Mouse (Mus musculus) hindbrain, embryonic 10.5 days (tissue): ENCODE measurements around the gene Por. TPM values are rescaled to one million over a fixed set of nuclear protein-coding genes. Genes with fewer than 3 reads are reported as not detected.
A peak's percentile ranks its signal among the peaks of the same experiment; 100 is the strongest.

ENCODE experiments used
- DNase-seq: peaks from one replicate; pipeline ENCODE4 v3.0.0-alpha.2; 2017; ENCODE audit warnings: low spot score
- H3K27ac ChIP-seq: fragments of 300-500 bp; sonication (generic); 2 replicates; pipeline ENCODE4 v1.5.1; 2016; ENCODE audit warnings: mild to moderate bottlenecking, moderate library complexity
- H3K27me3 ChIP-seq: fragments of 300-500 bp; sonication (generic); 2 replicates; pipeline ENCODE4 v1.6.1; 2016; ENCODE audit warnings: mild to moderate bottlenecking; ENCODE audit not compliant: poor library complexity, insufficient read depth, severe bottlenecking
- H3K36me3 ChIP-seq: fragments of 300-500 bp; sonication (generic); 2 replicates; pipeline ENCODE4 v1.6.1; 2016; ENCODE audit warnings: mild to moderate bottlenecking, moderate library complexity
- H3K4me1 ChIP-seq: fragments of 300-500 bp; sonication (generic); replicated peaks from 2 replicates; pipeline ENCODE4 v1.6.1; 2016; ENCODE audit warnings: mild to moderate bottlenecking
- H3K4me3 ChIP-seq: fragments of 300-500 bp; sonication (generic); 2 replicates; pipeline ENCODE4 v1.5.1; 2016; ENCODE audit warnings: mild to moderate bottlenecking, moderate library complexity
- H3K9me3 ChIP-seq: fragments of 300-500 bp; sonication (generic); 2 replicates; pipeline ENCODE4 v1.6.1; 2016; ENCODE audit warnings: mild to moderate bottlenecking, moderate library complexity
- WGBS: fragments of 180-500 bp; shearing (Covaris S2); methylation state at CpG from one replicate; pipeline ENCODE4 v1.1.7; 2016; 5-methylcytosine and 5-hydroxymethylcytosine counted together
- polyA plus RNA-seq: library from polyadenylated mRNA; unstranded; fragments of >200 nt; fragmentation: Nextera tagmentation; extraction: Ambion mirVana; gene quantifications from 2 replicates; pipeline ENCODE4 v1.2.1, GENCODE M21; 2016

Por gene
- polyA plus RNA-seq, 1 experiment from 2014 or later = 106 TPM

- WGBS = 85% methylated on average over 4 of the region's 4 CpGs
- H3K4me1 ChIP-seq = peaks cover 10% of the 10 kb centered on the region; the same call in 1 of the 2 replicates
- no peak overlapping the region for H3K4me3 ChIP-seq
- H3K27ac ChIP-seq = no peak overlapping the region
- H3K36me3 ChIP-seq = no peaks in the 10 kb centered on the region
- DNase-seq = no peak
- H3K27me3 ChIP-seq = no peaks in the 10 kb centered on the region
- H3K9me3 ChIP-seq = no peaks in the 10 kb centered on the region
Measured at GRCm38 (mm10) chr5:135659956-135660355, 9.9 kb upstream of the Por start.

GRCm38 (mm10) chr5:135660535-135660934 is 9.3 kb upstream of the Por start:
- H3K4me1 ChIP-seq = peaks cover 10% of the 10 kb centered on the region; the same call in 1 of the 2 replicates
- WGBS = 84% methylated on average over 7 of the region's 7 CpGs
- no peaks in the 10 kb centered on the region for H3K9me3 ChIP-seq
- H3K27ac ChIP-seq = no peak overlapping the region; the same call in 1 of the 2 replicates
- DNase-seq = no peak
- H3K27me3 ChIP-seq = no peaks in the 10 kb centered on the region
- H3K36me3 ChIP-seq = no peaks in the 10 kb centered on the region
- H3K4me3 ChIP-seq = no peak overlapping the region

GRCm38 (mm10) chr5:135666890-135667289 is 2.9 kb upstream of the Por start:
- Histone ChIP-seq H3K9me3 (peaks cover 6% of the 10 kb centered on the region; the same call in 1 of the 2 replicates), H3K4me1 (peaks cover 16% of the 10 kb centered on the region), H3K4me3 (no peak overlapping the region), H3K27ac (no peak overlapping the region), H3K36me3 (no peaks in the 10 kb centered on the region), H3K27me3 (no peaks in the 10 kb centered on the region)
- 90% methylated on average over 5 of the region's 5 CpGs for WGBS
- no peak for DNase-seq

- H3K27ac ChIP-seq = no peak overlapping the region
- no peak overlapping the region for H3K4me3 ChIP-seq
- no peak for DNase-seq
- H3K27me3 ChIP-seq = no peaks in the 10 kb centered on the region
- WGBS = 87% methylated on average over 7 of the region's 7 CpGs
- H3K36me3 ChIP-seq = no peaks in the 10 kb centered on the region
- peaks cover 6% of the 10 kb centered on the region; the same call in 1 of the 2 replicates for H3K9me3 ChIP-seq
- peaks cover 24% of the 10 kb centered on the region for H3K4me1 ChIP-seq
Measured at GRCm38 (mm10) chr5:135668071-135668470, 1.8 kb upstream of the Por start.

DNA sequence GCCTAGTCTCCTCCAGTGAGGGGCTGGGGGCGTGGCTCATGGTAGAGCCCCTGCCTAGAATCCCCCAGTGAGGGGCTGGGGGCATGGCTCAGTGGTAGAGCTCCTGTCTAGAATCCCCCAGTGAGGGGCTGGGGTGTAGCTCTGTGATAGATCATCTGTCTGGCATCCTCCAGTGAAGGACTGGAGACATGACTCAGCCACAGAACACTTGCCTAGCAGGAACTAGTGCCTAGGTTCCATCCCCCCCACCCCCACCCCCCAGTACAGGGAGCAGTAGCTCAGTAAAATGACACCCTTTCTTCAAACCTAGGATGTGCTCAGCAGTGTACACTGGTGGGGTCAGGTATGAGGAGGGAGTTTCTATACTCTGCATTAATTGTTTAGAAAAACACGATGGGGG is 1.0 kb downstream of the Por start:
- Histone ChIP-seq H3K4me1 (peaks cover 52% of the 10 kb centered on the region), H3K27me3 (0 out of 2 replicates have a peak, but pooled peaks cover 4% of the 10 kb centered on the region), H3K9me3 (peaks cover 4% of the 10 kb centered on the region; the same call in 1 of the 2 replicates), H3K36me3 (no peaks in the 10 kb centered on the region), H3K27ac (no peak overlapping the region), H3K4me3 (no peak overlapping the region)
- 77% methylated on average over 2 of the region's 2 CpGs for WGBS
- no peak for DNase-seq

DNA sequence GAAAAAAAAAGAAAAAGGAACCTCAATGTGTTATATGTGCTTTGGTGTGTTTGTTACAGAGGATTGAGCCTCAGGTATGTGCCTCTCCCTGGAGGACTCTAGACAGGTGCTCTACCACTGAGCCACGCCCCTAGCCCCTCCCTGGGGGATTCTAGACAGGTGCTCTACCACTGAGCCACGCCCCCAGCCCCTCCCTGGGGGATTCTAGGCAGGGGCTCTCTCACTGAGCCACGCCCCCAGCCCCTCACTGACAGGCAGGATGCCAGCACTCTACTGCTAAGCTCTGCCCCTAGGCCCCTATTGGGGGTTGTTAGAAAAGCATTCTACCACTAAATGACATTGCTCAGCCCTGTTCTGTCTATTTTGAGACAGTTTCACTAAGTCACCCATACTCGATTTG is 2.7 kb downstream of the Por start:
- DNase-seq = no peak
- Histone ChIP-seq H3K4me3 (no peak overlapping the region), H3K27me3 (0 out of 2 replicates have a peak, but pooled peaks cover 4% of the 10 kb centered on the region), H3K27ac (peak overlapping the region; percentile 62), H3K36me3 (no peaks in the 10 kb centered on the region), H3K9me3 (no peaks in the 10 kb centered on the region), H3K4me1 (peaks cover 56% of the 10 kb centered on the region)
- 65% methylated on average over 4 of the region's 4 CpGs for WGBS

GRCm38 (mm10) chr5:135672980-135673379 is 3.1 kb downstream of the Por start:
- H3K9me3 ChIP-seq = 0 out of 2 replicates have a peak, but pooled peaks cover 1% of the 10 kb centered on the region
- H3K4me1 ChIP-seq = peaks cover 56% of the 10 kb centered on the region
- no peak for DNase-seq
- no peak overlapping the region for H3K4me3 ChIP-seq
- no peaks in the 10 kb centered on the region for H3K36me3 ChIP-seq
- peak overlapping the region; percentile 62 for H3K27ac ChIP-seq
- WGBS = 53% methylated on average over 5 of the region's 5 CpGs
- 0 out of 2 replicates have a peak, but pooled peaks cover 4% of the 10 kb centered on the region for H3K27me3 ChIP-seq

DNA sequence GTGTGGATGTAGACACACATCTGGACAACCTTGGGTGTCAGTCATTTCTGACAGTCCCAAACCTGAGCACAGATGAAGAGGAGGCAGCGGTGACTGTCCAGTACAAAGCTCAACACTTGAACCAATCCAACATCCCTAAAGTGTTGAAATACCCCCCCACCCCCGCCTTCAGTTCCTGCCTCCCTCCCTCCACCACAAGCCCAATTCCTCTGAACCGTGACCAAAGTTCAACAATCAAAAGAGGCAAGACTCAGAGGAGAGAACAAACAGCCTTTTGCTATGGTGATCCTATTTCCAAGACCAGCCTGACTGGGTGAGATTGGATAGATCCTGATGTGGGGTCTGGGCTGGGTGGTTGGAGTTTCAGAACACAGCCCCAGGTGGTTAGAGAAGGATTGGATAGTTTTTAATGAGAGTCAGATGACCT is 4.5 kb downstream of the Por start:
- peak; percentile 72 for DNase-seq
- WGBS = 4% methylated on average over 3 of the region's 3 CpGs
- no peaks in the 10 kb centered on the region for H3K36me3 ChIP-seq
- 0 out of 2 replicates have a peak, but pooled peaks cover 4% of the 10 kb centered on the region for H3K27me3 ChIP-seq
- peaks cover 52% of the 10 kb centered on the region for H3K4me1 ChIP-seq
- H3K27ac ChIP-seq = peak overlapping the region; percentile 86
- 0 out of 2 replicates have a peak, but pooled peaks cover 3% of the 10 kb centered on the region for H3K9me3 ChIP-seq
- peak overlapping the region; percentile 34 for H3K4me3 ChIP-seq

GRCm38 (mm10) chr5:135674821-135675220 is 5.0 kb downstream of the Por start:
- peak overlapping the region; percentile 86 for H3K27ac ChIP-seq
- peaks cover 48% of the 10 kb centered on the region for H3K4me1 ChIP-seq
- 0 out of 2 replicates have a peak, but pooled peaks cover 3% of the 10 kb centered on the region for H3K9me3 ChIP-seq
- under 1% methylated on average over 11 of the region's 11 CpGs for WGBS
- H3K4me3 ChIP-seq = peak overlapping the region; percentile 34
- 0 out of 2 replicates have a peak, but pooled peaks cover 4% of the 10 kb centered on the region for H3K27me3 ChIP-seq
- no peaks in the 10 kb centered on the region for H3K36me3 ChIP-seq
- DNase-seq = peak; percentile 90

- H3K27ac ChIP-seq = no peak overlapping the region
- DNase-seq = no peak
- WGBS = 79% methylated on average over 3 of the region's 3 CpGs
- peaks cover 40% of the 10 kb centered on the region for H3K4me1 ChIP-seq
- H3K36me3 ChIP-seq = no peaks in the 10 kb centered on the region
- no peak overlapping the region for H3K4me3 ChIP-seq
- H3K27me3 ChIP-seq = 0 out of 2 replicates have a peak, but pooled peaks cover 4% of the 10 kb centered on the region
- 0 out of 2 replicates have a peak, but pooled peaks cover 3% of the 10 kb centered on the region for H3K9me3 ChIP-seq
Measured at GRCm38 (mm10) chr5:135676696-135677095, 6.9 kb downstream of the Por start.

DNA sequence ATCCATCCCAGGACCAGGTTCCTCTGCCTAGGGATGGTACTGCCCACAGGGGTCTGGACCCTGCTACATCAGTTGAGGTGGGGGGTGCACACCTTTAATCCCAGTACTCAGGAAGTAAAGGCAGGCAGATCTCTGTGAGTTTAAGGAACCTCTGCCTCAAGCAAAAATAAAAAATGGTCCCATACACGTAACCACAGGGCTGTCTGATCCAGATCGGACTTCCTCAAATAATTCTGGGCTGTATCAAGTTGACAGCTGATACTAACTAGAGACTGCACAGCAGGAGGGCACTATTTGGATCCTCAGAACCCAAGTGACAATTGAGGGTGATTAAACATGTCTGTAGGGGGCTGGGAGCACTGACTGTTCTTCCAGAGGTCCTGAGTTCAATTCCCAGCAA is 7.4 kb downstream of the Por start:
- Histone ChIP-seq H3K27me3 (0 out of 2 replicates have a peak, but pooled peaks cover 4% of the 10 kb centered on the region), H3K9me3 (0 out of 2 replicates have a peak, but pooled peaks cover 3% of the 10 kb centered on the region), H3K36me3 (no peaks in the 10 kb centered on the region), H3K4me3 (no peak overlapping the region), H3K27ac (no peak overlapping the region), H3K4me1 (peaks cover 40% of the 10 kb centered on the region)
- WGBS = 89% methylated on average over 2 of the region's 2 CpGs
- no peak for DNase-seq

DNA sequence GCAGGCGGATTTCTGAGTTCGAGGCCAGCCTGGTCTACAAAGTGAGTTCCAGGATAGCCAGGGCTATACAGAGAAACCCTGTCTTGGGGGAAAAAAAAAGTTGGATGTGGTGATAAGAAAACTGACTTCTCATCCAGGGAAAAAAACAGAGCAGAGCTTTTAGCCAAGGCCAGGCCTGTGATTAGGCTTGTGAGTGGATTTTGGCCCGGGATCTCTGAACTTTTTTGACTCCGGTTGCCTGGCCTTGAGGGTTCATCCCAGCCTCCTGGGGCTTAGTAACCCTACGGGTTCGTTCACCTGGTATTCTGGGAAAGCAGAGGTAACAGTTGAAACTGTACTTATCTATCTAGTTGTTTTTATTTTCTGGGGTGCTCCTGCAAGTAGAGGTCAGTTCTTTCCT is 8.6 kb downstream of the Por start:
- Histone ChIP-seq H3K4me1 (peaks cover 28% of the 10 kb centered on the region), H3K36me3 (no peaks in the 10 kb centered on the region), H3K27me3 (0 out of 2 replicates have a peak, but pooled peaks cover 4% of the 10 kb centered on the region), H3K4me3 (no peak overlapping the region), H3K27ac (no peak overlapping the region), H3K9me3 (0 out of 2 replicates have a peak, but pooled peaks cover 3% of the 10 kb centered on the region)
- WGBS = 93% methylated on average over 6 of the region's 6 CpGs
- no peak for DNase-seq

DNA sequence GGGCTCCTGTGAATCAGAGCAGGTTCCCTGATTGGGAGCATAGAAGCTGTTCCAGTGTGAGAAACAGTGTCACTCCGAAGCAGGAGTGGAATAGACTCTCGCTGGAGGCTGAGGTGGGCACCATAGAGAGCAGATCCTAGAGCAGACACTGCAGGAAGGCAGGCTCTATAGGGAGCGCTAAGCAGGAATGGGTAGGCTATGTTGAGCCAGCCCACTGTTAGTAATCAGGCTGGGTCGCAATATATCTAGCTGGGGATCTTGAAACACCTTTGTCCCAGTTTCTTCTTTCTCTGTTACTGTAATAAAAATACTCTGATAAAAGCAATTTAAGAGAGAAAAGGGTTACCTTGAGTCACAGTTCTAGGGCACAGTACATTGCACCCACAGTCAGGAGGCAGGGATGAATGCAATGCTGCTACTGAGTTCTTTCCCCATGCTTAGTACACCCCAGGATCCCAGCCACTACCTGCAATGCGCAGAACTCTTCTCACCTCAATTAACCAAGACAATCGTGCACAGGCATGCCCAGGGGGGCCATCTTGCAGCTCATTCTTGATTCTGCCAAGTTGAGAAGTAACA is 11.2 kb downstream of the Por start:
- H3K36me3 ChIP-seq = no peaks in the 10 kb centered on the region
- DNase-seq = no peak
- H3K4me3 ChIP-seq = no peak overlapping the region
- 0 out of 2 replicates have a peak, but pooled peaks cover 3% of the 10 kb centered on the region for H3K9me3 ChIP-seq
- no peaks in the 10 kb centered on the region for H3K27me3 ChIP-seq
- 84% methylated on average over 6 of the region's 6 CpGs for WGBS
- no peak overlapping the region for H3K27ac ChIP-seq
- peaks cover 3% of the 10 kb centered on the region for H3K4me1 ChIP-seq
